Mouse (Mus musculus): ENCODE results near the gene Rtbdn. TPM values are rescaled to one million over a fixed set of nuclear protein-coding genes. Genes with fewer than 3 reads are reported as not detected.

Rtbdn gene
- polyA plus RNA-seq, 1 experiment: 0.05 TPM

DNA sequence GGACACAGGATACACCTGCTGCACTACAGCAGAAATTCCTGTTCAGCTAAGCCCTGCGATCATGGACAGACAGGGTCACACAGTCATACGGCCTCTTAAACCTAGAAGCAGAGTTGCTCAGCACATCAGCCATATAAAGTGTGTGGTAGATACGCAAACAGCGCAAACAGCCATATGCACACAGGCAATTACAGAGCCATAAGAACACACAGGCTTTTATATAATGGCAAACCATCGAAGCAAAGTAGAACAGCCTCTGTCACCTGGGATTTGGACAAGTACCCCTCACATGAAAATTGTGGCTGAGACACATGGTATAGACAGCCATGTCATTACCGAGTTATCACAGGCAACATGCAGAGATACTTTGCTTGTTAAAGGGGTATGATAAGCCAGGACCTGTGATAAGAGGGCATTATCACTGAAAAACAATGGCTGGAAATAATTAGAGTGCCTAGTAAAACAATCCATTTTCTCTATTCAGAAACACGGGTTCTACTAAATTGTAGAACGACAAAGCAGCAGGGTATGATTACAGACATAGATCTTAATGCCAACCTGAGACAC, 39.7 kb downstream of the Rtbdn start:
- H3K79me3 ChIP-seq (ENCODE audit: low read depth): no peaks in the 10 kb centered on the region
- H3K27me3 ChIP-seq (ENCODE audit: control insufficient read depth, insufficient read depth, insufficient read length): no peaks in the 10 kb centered on the region
- H3K36me3 ChIP-seq (ENCODE audit: control insufficient read depth, insufficient read depth): no peaks in the 10 kb centered on the region
- H3ac ChIP-seq (ENCODE audit: control insufficient read depth, insufficient read length, low read depth): peak overlapping the region; percentile 66
- H3K79me2 ChIP-seq (ENCODE audit: control insufficient read depth, insufficient read depth): no peaks in the 10 kb centered on the region
- TF ChIP-seq MYOD1 (IDR thresholded peaks at IDR 0.05; ENCODE audit: control insufficient read depth, insufficient read length, low read depth) (no peak), CTCF (IDR thresholded peaks at IDR 0.05; ENCODE audit: control insufficient read depth, insufficient read depth, insufficient read length) (no peak), CEBPB (IDR thresholded peaks at IDR 0.05; ENCODE audit: low read depth) (no peak), FOSL1 (IDR thresholded peaks at IDR 0.05; ENCODE audit: insufficient read depth, low read length, poor library complexity, severe bottlenecking) (no peak), USF1 (IDR thresholded peaks at IDR 0.05; ENCODE audit: low read depth) (no peak)
- H3K4me3 ChIP-seq (ENCODE audit: insufficient read depth, poor library complexity, severe bottlenecking): no peak overlapping the region

DNA sequence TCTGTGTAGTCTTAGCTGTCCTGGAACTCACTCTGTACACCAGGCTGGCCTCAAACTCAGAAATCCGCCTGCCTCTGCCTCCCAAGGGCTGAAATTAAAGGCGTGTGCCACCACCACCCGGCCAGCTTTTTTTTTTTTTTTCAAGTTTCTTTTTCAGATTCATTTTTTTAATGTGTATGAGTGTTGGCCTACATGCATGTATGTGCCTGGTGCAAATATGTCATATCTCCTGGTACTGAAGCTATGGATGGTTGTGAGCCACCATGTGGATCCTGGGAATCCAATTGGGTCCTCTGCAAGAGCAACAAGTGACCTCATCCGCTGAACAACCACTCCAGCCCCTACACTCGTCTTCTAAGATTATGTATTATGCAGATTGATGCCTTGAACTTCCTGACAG, 40.6 kb downstream of the Rtbdn start:
- Histone ChIP-seq H3K4me3 (ENCODE audit: insufficient read depth, poor library complexity, severe bottlenecking) (no peak overlapping the region), H3ac (ENCODE audit: control insufficient read depth, insufficient read length, low read depth) (no peak overlapping the region), H3K79me2 (ENCODE audit: control insufficient read depth, insufficient read depth) (no peaks in the 10 kb centered on the region), H3K79me3 (ENCODE audit: low read depth) (no peaks in the 10 kb centered on the region), H3K27me3 (ENCODE audit: control insufficient read depth, insufficient read depth, insufficient read length) (no peaks in the 10 kb centered on the region), H3K36me3 (ENCODE audit: control insufficient read depth, insufficient read depth) (no peaks in the 10 kb centered on the region)
- TF ChIP-seq CTCF (IDR thresholded peaks at IDR 0.05; ENCODE audit: control insufficient read depth, insufficient read depth, insufficient read length): no peak
- no peak for TF ChIP-seq USF1 (IDR thresholded peaks at IDR 0.05; ENCODE audit: low read depth)
- no peak for TF ChIP-seq CEBPB (IDR thresholded peaks at IDR 0.05; ENCODE audit: low read depth)

GRCm38 (mm10) chr8:84987903-84988302, 41.1 kb downstream of the Rtbdn start:
- H3K27me3 ChIP-seq (ENCODE audit: control insufficient read depth, insufficient read depth, insufficient read length): no peaks in the 10 kb centered on the region

DNA sequence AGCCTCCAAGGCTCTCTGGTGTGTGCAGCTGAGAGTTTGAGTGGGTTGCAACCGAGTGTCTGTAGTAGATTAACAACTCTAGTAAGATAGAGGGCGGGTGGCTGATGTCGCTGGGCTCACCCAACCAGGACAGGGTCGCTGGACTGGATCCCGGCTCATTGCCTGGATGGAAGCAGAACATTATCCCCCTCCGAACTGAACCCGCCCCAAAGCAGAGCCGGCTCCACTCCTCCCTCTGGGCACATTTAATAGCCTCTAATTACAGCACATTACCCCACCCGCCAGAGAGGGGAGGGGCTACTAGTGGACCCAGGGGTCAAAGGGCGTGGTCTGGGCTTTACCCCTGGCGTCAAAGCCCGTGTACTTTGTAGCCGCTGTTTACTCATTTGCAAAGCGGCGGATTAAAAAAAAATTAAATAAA, 42.5 kb downstream of the Rtbdn start:
- no peaks in the 10 kb centered on the region for H3K27me3 ChIP-seq (ENCODE audit: control insufficient read depth, insufficient read depth, insufficient read length)
- no peaks in the 10 kb centered on the region for H3K79me2 ChIP-seq (ENCODE audit: control insufficient read depth, insufficient read depth)
- TF ChIP-seq USF1 (IDR thresholded peaks at IDR 0.05; ENCODE audit: low read depth) (no peak), MYOG (IDR thresholded peaks at IDR 0.05; ENCODE audit: control insufficient read depth, extremely low read depth, insufficient read length) (no peak), MYOD1 (IDR thresholded peaks at IDR 0.05; ENCODE audit: control insufficient read depth, insufficient read length, low read depth) (no peak), FOSL1 (IDR thresholded peaks at IDR 0.05; ENCODE audit: insufficient read depth, low read length, poor library complexity, severe bottlenecking) (no peak), CEBPB (IDR thresholded peaks at IDR 0.05; ENCODE audit: low read depth) (no peak), CTCF (IDR thresholded peaks at IDR 0.05; ENCODE audit: control insufficient read depth, insufficient read depth, insufficient read length) (no peak), MAX (IDR thresholded peaks at IDR 0.05) (no peak)
- no peaks in the 10 kb centered on the region for H3K36me3 ChIP-seq (ENCODE audit: control insufficient read depth, insufficient read depth)
- no peaks in the 10 kb centered on the region for H3K79me3 ChIP-seq (ENCODE audit: low read depth)
- no peak overlapping the region for H3K4me3 ChIP-seq (ENCODE audit: insufficient read depth, poor library complexity, severe bottlenecking)
- peak overlapping the region; percentile 8 for H3ac ChIP-seq (ENCODE audit: control insufficient read depth, insufficient read length, low read depth)

More at GRCm38 (mm10) chr8:84987903-84988302, 41.1 kb downstream of the Rtbdn start:
- Histone ChIP-seq H3K36me3 (ENCODE audit: control insufficient read depth, insufficient read depth) (no peaks in the 10 kb centered on the region), H3K79me3 (ENCODE audit: low read depth) (no peaks in the 10 kb centered on the region), H3K4me3 (ENCODE audit: insufficient read depth, poor library complexity, severe bottlenecking) (no peak overlapping the region), H3K79me2 (ENCODE audit: control insufficient read depth, insufficient read depth) (no peaks in the 10 kb centered on the region), H3ac (ENCODE audit: control insufficient read depth, insufficient read length, low read depth) (no peak overlapping the region)
- TF ChIP-seq MYOD1 (IDR thresholded peaks at IDR 0.05; ENCODE audit: control insufficient read depth, insufficient read length, low read depth) (no peak), MAX (IDR thresholded peaks at IDR 0.05) (no peak), CEBPB (IDR thresholded peaks at IDR 0.05; ENCODE audit: low read depth) (no peak), FOSL1 (IDR thresholded peaks at IDR 0.05; ENCODE audit: insufficient read depth, low read length, poor library complexity, severe bottlenecking) (no peak), USF1 (IDR thresholded peaks at IDR 0.05; ENCODE audit: low read depth) (no peak), MYOG (IDR thresholded peaks at IDR 0.05; ENCODE audit: control insufficient read depth, extremely low read depth, insufficient read length) (no peak), CTCF (IDR thresholded peaks at IDR 0.05; ENCODE audit: control insufficient read depth, insufficient read depth, insufficient read length) (no peak)

- no peaks in the 10 kb centered on the region for H3K79me3 ChIP-seq (ENCODE audit: low read depth)
- no peaks in the 10 kb centered on the region for H3K79me2 ChIP-seq (ENCODE audit: control insufficient read depth, insufficient read depth)
- TF ChIP-seq CTCF (IDR thresholded peaks at IDR 0.05; ENCODE audit: control insufficient read depth, insufficient read depth, insufficient read length) (peak; percentile 88), USF1 (IDR thresholded peaks at IDR 0.05; ENCODE audit: low read depth) (no peak), MAX (IDR thresholded peaks at IDR 0.05) (peak; percentile 27)
- peak overlapping the region; percentile 35 for H3K4me3 ChIP-seq (ENCODE audit: insufficient read depth, poor library complexity, severe bottlenecking)
- no peaks in the 10 kb centered on the region for H3K36me3 ChIP-seq (ENCODE audit: control insufficient read depth, insufficient read depth)
- peak overlapping the region; percentile 62 for H3ac ChIP-seq (ENCODE audit: control insufficient read depth, insufficient read length, low read depth)
- no peaks in the 10 kb centered on the region for H3K27me3 ChIP-seq (ENCODE audit: control insufficient read depth, insufficient read depth, insufficient read length)
Observed at GRCm38 (mm10) chr8:84989810-84990209, 43.0 kb downstream of the Rtbdn start.

- Histone ChIP-seq H3K79me3 (ENCODE audit: low read depth) (no peaks in the 10 kb centered on the region), H3K79me2 (ENCODE audit: control insufficient read depth, insufficient read depth) (no peaks in the 10 kb centered on the region), H3K27me3 (ENCODE audit: control insufficient read depth, insufficient read depth, insufficient read length) (no peaks in the 10 kb centered on the region), H3K4me3 (ENCODE audit: insufficient read depth, poor library complexity, severe bottlenecking) (peak within 1 kb of the TSS; percentile 35), H3K36me3 (ENCODE audit: control insufficient read depth, insufficient read depth) (no peaks in the 10 kb centered on the region), H3ac (ENCODE audit: control insufficient read depth, insufficient read length, low read depth) (peak within 1 kb of the TSS; percentile 79)
- TF ChIP-seq MYOD1 (IDR thresholded peaks at IDR 0.05; ENCODE audit: control insufficient read depth, insufficient read length, low read depth): no peak
- TF ChIP-seq FOSL1 (IDR thresholded peaks at IDR 0.05; ENCODE audit: insufficient read depth, low read length, poor library complexity, severe bottlenecking): no peak
- peak; percentile 27 for TF ChIP-seq MAX (IDR thresholded peaks at IDR 0.05)
- peak; percentile 92 for TF ChIP-seq CTCF (IDR thresholded peaks at IDR 0.05; ENCODE audit: control insufficient read depth, insufficient read depth, insufficient read length)
- no peak for TF ChIP-seq MYOG (IDR thresholded peaks at IDR 0.05; ENCODE audit: control insufficient read depth, extremely low read depth, insufficient read length)
- TF ChIP-seq CEBPB (IDR thresholded peaks at IDR 0.05; ENCODE audit: low read depth): no peak
- peak; percentile 97 for TF ChIP-seq USF1 (IDR thresholded peaks at IDR 0.05; ENCODE audit: low read depth)
Observed at GRCm38 (mm10) chr8:84990349-84990748, 43.6 kb downstream of the Rtbdn start, which contains the start of gene Hook2. Gene Hook2, plus strand, starts transcription at chr8:84990603.

Data from C2C12 (cell line).